Mouse (Mus musculus) embryonic facial prominence, embryonic 14.5 days (tissue): Measurements from ENCODE around the gene Nudt6. TPM values are rescaled to one million over a fixed set of nuclear protein-coding genes. Genes with fewer than 3 reads are reported as not detected.

Experiments used
- ATAC-seq: fragments of 200-750 bp; cut with Nextera tagmentation; 2 replicates; pipeline ENCODE4 v1.8.0; 2017; ENCODE audit warnings: low read depth, moderate number of reproducible peaks, moderate TSS enrichment
- DNase-seq: peaks from one replicate; pipeline ENCODE4 v3.0.0-alpha.2; 2015; ENCODE audit warnings: low spot score
- H3K27ac ChIP-seq: fragments of 300-500 bp; sonication (generic); replicated peaks from 2 replicates; pipeline ENCODE4 v1.5.1; 2014; ENCODE audit warnings: low read depth, mild to moderate bottlenecking, low read length, moderate library complexity
- H3K27me3 ChIP-seq: fragments of 300-500 bp; sonication (generic); replicated peaks from 2 replicates; pipeline ENCODE4 v1.6.1; 2014; ENCODE audit warnings: low read length; ENCODE audit not compliant: control insufficient read depth, insufficient read depth
- H3K36me3 ChIP-seq: fragments of 300-500 bp; sonication (generic); 2 replicates; pipeline ENCODE4 v1.6.1; 2014; ENCODE audit warnings: low read length, mixed read lengths; ENCODE audit not compliant: control insufficient read depth, insufficient read depth
- H3K4me1 ChIP-seq: fragments of 300-500 bp; sonication (generic); 2 replicates; pipeline ENCODE4 v1.6.1; 2014; ENCODE audit warnings: antibody characterized with exemption, low read length; ENCODE audit not compliant: control insufficient read depth, insufficient read depth
- H3K4me2 ChIP-seq: fragments of 300-500 bp; sonication (generic); 2 replicates; pipeline ENCODE4 v1.6.1; 2014; ENCODE audit warnings: low read depth, mild to moderate bottlenecking, low read length, moderate library complexity, mixed read lengths
- H3K4me3 ChIP-seq: fragments of 300-500 bp; sonication (generic); 2 replicates; pipeline ENCODE4 v1.5.1; 2014; ENCODE audit warnings: low read depth, mild to moderate bottlenecking, low read length
- H3K9ac ChIP-seq: fragments of 300-500 bp; sonication (generic); 2 replicates; pipeline ENCODE4 v1.6.1; 2014; ENCODE audit warnings: low read depth, mild to moderate bottlenecking, low read length, moderate library complexity, mixed read lengths
- H3K9me3 ChIP-seq: fragments of 300-500 bp; sonication (generic); 2 replicates; pipeline ENCODE4 v1.6.1; 2016; ENCODE audit warnings: low read length; ENCODE audit not compliant: control insufficient read depth
- WGBS: fragments of 180-500 bp; shearing (Covaris S2); extraction: QIAGEN DNeasy Blood & Tissue Kit; methylation state at CpG from one replicate; pipeline ENCODE4 v1.1.7; 2014; 5-methylcytosine and 5-hydroxymethylcytosine counted together
- polyA plus RNA-seq: library from polyadenylated mRNA; unstranded; fragments of >200 nt; fragmentation: Nextera tagmentation; extraction: Ambion mirVana; gene quantifications from 2 replicates; pipeline ENCODE4 v1.2.1, GENCODE M21; 2014

The Nudt6 gene
- polyA plus RNA-seq, 1 experiment from 2014 or later, result 4.7 TPM

GRCm38 (mm10) chr3:37378412-37378811, 41.6 kb downstream of the Nudt6 start:
- Histone ChIP-seq H3K4me3 (no peak overlapping the region), H3K9me3 (no peaks in the 10 kb centered on the region), H3K36me3 (no peaks in the 10 kb centered on the region), H3K9ac (no peak overlapping the region), H3K27me3 (no peaks in the 10 kb centered on the region), H3K4me1 (peaks cover 26% of the 10 kb centered on the region), H3K4me2 (no peak overlapping the region), H3K27ac (no peak overlapping the region)
- WGBS, result 52% methylated on average over 6 of the region's 6 CpGs
- DNase-seq, result peak; percentile 68
- peak; percentile 51; the same call in 1 of the 2 replicates for ATAC-seq

GRCm38 (mm10) chr3:37377926-37378325, 42.1 kb downstream of the Nudt6 start:
- Histone ChIP-seq H3K4me3 (no peak overlapping the region), H3K4me2 (no peak overlapping the region), H3K27me3 (no peaks in the 10 kb centered on the region), H3K9me3 (no peaks in the 10 kb centered on the region), H3K9ac (no peak overlapping the region), H3K4me1 (peaks cover 24% of the 10 kb centered on the region), H3K27ac (0 out of 2 replicates have a peak overlapping the region, but pooled peaks have one; percentile 10), H3K36me3 (no peaks in the 10 kb centered on the region)
- no peak for DNase-seq
- no peak for ATAC-seq
- 62% methylated on average over 5 of the region's 6 CpGs for WGBS

GRCm38 (mm10) chr3:37373712-37374111, 46.3 kb downstream of the Nudt6 start:
- WGBS, result 71% methylated on average over 11 of the region's 11 CpGs
- no peaks in the 10 kb centered on the region for H3K9me3 ChIP-seq
- H3K36me3 ChIP-seq, result no peaks in the 10 kb centered on the region
- H3K27ac ChIP-seq, result peak overlapping the region; percentile 19; the same call in 1 of the 2 replicates
- H3K4me2 ChIP-seq, result no peak overlapping the region
- DNase-seq (no peak), ATAC-seq (no peak)
- H3K4me1 ChIP-seq, result no peaks in the 10 kb centered on the region
- no peak overlapping the region for H3K4me3 ChIP-seq
- H3K27me3 ChIP-seq, result no peaks in the 10 kb centered on the region
- H3K9ac ChIP-seq, result no peak overlapping the region

- H3K27me3 ChIP-seq, result no peaks in the 10 kb centered on the region
- no peak overlapping the region for H3K9ac ChIP-seq
- H3K4me1 ChIP-seq, result no peaks in the 10 kb centered on the region
- ATAC-seq (no peak), DNase-seq (no peak)
- WGBS, result 65% methylated on average over 4 of the region's 4 CpGs
- no peaks in the 10 kb centered on the region for H3K9me3 ChIP-seq
- no peaks in the 10 kb centered on the region for H3K36me3 ChIP-seq
- H3K4me2 ChIP-seq, result no peak overlapping the region
- no peak overlapping the region for H3K4me3 ChIP-seq
- H3K27ac ChIP-seq, result no peak overlapping the region
Observed at GRCm38 (mm10) chr3:37370407-37370806, 49.6 kb downstream of the Nudt6 start.

- DNase-seq (no peak), ATAC-seq (no peak)
- no peak overlapping the region for H3K27ac ChIP-seq
- H3K4me2 ChIP-seq, result no peak overlapping the region
- no peaks in the 10 kb centered on the region for H3K9me3 ChIP-seq
- H3K4me3 ChIP-seq, result no peak overlapping the region
- H3K36me3 ChIP-seq, result no peaks in the 10 kb centered on the region
- 67% methylated on average over 4 of the region's 4 CpGs for WGBS
- H3K27me3 ChIP-seq, result no peaks in the 10 kb centered on the region
- H3K9ac ChIP-seq, result no peak overlapping the region
- H3K4me1 ChIP-seq, result no peaks in the 10 kb centered on the region
Observed at GRCm38 (mm10) chr3:37366381-37367053, 53.5 kb downstream of the Nudt6 start.

GRCm38 (mm10) chr3:37365976-37366375, 54.0 kb downstream of the Nudt6 start:
- no peak overlapping the region for H3K27ac ChIP-seq
- H3K27me3 ChIP-seq, result no peaks in the 10 kb centered on the region
- H3K36me3 ChIP-seq, result no peaks in the 10 kb centered on the region
- no peak overlapping the region for H3K4me2 ChIP-seq
- H3K4me3 ChIP-seq, result no peak overlapping the region
- DNase-seq (no peak), ATAC-seq (no peak)
- no peaks in the 10 kb centered on the region for H3K4me1 ChIP-seq
- 39% methylated on average over 3 of the region's 3 CpGs for WGBS
- H3K9ac ChIP-seq, result no peak overlapping the region
- H3K9me3 ChIP-seq, result no peaks in the 10 kb centered on the region

- no peak overlapping the region for H3K4me3 ChIP-seq
- 84% methylated on average over 4 of the region's 4 CpGs for WGBS
- no peak for ATAC-seq
Observed at GRCm38 (mm10) chr3:37365144-37365543, 54.9 kb downstream of the Nudt6 start.

GRCm38 (mm10) chr3:37360729-37361128, 59.3 kb downstream of the Nudt6 start:
- 69% methylated on average over 9 of the region's 9 CpGs for WGBS
- H3K4me1 ChIP-seq, result no peaks in the 10 kb centered on the region
- ATAC-seq (no peak), DNase-seq (no peak)
- no peak overlapping the region for H3K27ac ChIP-seq
- no peaks in the 10 kb centered on the region for H3K9me3 ChIP-seq
- no peaks in the 10 kb centered on the region for H3K36me3 ChIP-seq
- H3K27me3 ChIP-seq, result no peaks in the 10 kb centered on the region
- H3K4me3 ChIP-seq, result no peak overlapping the region
- H3K9ac ChIP-seq, result no peak overlapping the region
- no peak overlapping the region for H3K4me2 ChIP-seq

More at GRCm38 (mm10) chr3:37365144-37365543, 54.9 kb downstream of the Nudt6 start:
- H3K27me3 ChIP-seq, result no peaks in the 10 kb centered on the region
- DNase-seq, result no peak
- no peaks in the 10 kb centered on the region for H3K4me1 ChIP-seq
- H3K36me3 ChIP-seq, result no peaks in the 10 kb centered on the region
- H3K27ac ChIP-seq, result no peak overlapping the region
- no peaks in the 10 kb centered on the region for H3K9me3 ChIP-seq
- no peak overlapping the region for H3K9ac ChIP-seq
- no peak overlapping the region for H3K4me2 ChIP-seq
